Mouse (Mus musculus) skeletal muscle tissue, adult 2 months (tissue): ENCODE data around the gene Wnt11.

ENCODE experiments used
- DNase-seq: peaks from one replicate; pipeline ENCODE4 v3.0.0-alpha.2; 2012; ENCODE audit warnings: low read depth, low spot score

Gene Wnt11

GRCm38 (mm10) chr7:98828052-98828451 is 6.9 kb upstream of the Wnt11 start:
- DNase-seq: no peak

DNA sequence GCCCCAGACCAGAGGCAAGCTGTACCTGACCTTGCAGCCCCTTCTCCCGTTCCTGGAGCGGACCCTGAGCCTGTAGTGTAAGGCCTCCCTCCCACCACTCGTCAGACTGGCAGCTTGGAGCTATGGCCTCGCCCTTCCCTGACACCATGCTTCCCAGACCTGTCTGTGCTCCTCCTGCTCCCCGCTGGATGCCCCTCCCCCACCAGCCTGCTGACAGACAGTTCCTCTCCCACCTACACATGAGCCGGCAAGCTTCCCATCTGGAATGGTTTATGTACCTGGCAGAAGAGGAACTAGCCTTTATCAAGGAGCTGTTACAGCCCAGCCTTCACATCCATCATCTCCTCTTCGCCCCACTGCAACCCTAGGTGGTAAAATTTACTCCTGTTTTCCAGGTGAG is 6.0 kb upstream of the Wnt11 start:
- DNase-seq: no peak

- DNase-seq: no peak
Measured at GRCm38 (mm10) chr7:98831290-98831689, 3.6 kb upstream of the Wnt11 start.

GRCm38 (mm10) chr7:98835519-98836441 is 868 bp downstream of the Wnt11 start:
- DNase-seq: no peak

GRCm38 (mm10) chr7:98836646-98837045 is 1.7 kb downstream of the Wnt11 start:
- DNase-seq: peak; percentile 75

DNA sequence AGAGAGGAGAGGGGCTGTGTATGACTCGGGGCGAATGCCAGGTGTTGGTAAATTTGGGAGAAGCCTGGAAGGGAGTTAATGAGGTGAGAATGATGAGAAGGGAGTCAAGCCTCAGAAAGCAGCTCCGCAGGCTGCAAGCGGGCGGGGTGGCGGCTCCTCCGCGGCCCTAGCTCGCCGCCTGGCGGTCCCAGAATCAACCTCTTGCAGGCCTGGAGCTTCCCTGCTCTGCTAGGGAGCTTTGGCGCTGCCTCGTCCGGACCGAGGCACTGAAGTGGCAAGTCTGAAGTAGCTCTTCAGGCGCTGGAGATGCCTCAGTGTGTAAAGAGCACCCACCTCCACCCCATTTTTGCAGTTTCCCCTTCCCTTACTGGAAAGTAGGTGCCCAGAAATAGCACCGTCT is 3.0 kb downstream of the Wnt11 start:
- peak; percentile 72 for DNase-seq

DNA sequence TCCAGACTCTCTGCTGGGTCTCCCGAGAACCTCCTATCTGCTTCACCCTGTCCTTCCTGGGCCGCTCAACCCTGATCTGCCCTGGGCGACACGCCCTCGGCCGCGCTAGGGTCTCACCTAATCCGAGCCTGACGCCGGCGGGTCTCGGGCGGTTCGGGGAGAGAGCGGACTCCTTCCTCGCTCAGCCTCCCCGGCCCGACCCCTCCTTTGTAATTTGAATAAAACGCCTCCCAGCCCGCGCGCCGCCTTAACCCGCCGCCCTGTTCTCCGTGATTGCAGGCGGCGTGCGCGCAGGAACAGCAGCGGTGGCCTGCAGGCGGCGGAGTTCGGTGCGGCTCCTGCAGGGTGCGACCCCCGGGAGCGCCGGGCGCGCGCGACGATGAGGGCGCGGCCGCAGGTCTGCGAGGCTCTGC is 3.8 kb downstream of the Wnt11 start:
- no peak for DNase-seq

DNA sequence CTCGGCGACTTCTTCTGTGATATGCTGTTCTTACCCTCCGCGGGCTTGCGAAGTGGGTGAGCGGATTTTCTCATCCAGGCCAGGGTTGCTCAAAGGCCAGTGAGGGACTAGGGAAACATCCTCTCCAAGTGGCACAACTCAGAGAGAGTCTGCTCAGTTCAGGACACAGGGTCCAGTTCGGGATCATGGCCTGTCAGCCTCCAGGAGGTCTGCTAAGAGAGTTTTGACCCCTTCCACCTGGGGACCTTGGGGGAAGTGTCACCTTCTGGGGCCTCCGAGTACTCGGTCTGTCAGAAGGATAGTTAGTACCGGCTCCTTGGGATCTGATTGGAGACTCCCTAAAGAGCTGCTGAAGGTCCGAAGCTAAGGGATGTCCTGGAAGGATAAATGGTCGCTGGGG is 4.4 kb downstream of the Wnt11 start:
- no peak for DNase-seq

GRCm38 (mm10) chr7:98840771-98841170 is 5.9 kb downstream of the Wnt11 start:
- no peak for DNase-seq

DNA sequence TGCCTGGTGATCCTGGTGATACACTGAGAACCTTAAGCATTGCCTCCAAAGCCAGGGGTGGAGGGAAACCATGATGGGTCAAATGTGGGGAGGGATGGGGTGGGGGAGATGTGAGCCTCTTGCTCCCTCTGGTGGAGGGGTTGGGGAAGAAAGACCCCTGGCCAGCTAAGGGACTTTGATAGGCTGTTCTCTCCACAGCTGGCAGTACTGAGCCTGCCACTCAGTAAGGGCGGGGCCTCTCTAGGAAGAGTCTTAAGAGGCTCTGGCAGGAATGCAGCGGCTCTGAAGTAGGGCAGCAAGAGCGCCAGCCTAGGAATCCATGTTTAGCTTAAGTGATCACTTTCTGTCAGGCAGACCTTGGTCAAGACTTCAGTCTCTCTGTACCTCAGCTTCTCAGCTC is 6.9 kb downstream of the Wnt11 start:
- no peak for DNase-seq

GRCm38 (mm10) chr7:98842997-98843396 is 8.1 kb downstream of the Wnt11 start:
- DNase-seq: no peak

GRCm38 (mm10) chr7:98843649-98844048 is 8.7 kb downstream of the Wnt11 start:
- no peak for DNase-seq

- no peak for DNase-seq
Measured at GRCm38 (mm10) chr7:98848899-98849640, 14.2 kb downstream of the Wnt11 start.

GRCm38 (mm10) chr7:98850388-98850787 is 15.5 kb downstream of the Wnt11 start:
- no peak for DNase-seq

GRCm38 (mm10) chr7:98851220-98851619 is 16.3 kb downstream of the Wnt11 start:
- no peak for DNase-seq

- DNase-seq: peak; percentile 79
Measured at GRCm38 (mm10) chr7:98852950-98853650, 18.2 kb downstream of the Wnt11 start.

- peak; percentile 94 for DNase-seq
Measured at GRCm38 (mm10) chr7:98853806-98854205, 18.9 kb downstream of the Wnt11 start.

DNA sequence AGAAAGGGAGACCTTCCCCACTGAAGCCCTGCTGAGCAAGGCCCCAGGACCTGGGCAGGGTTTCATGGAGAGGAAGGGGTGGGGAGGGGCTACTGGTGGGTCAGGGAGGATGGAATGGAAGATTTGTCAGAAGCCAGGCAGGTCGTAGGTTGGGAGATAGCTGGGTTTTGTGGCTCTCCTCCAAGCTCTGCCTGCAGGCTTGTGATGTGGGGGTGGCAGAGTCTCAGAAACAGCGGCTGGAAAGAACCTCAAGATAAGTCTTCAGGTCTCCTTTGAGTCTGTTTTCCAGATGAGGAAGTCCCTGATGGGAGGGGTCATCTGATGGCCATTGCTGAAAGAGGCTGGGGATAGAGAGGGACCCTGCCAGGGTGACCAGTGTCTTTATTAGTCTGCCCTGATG is 20.5 kb downstream of the Wnt11 start:
- no peak for DNase-seq

GRCm38 (mm10) chr7:98856128-98856527 is 21.2 kb downstream of the Wnt11 start:
- no peak for DNase-seq

DNA sequence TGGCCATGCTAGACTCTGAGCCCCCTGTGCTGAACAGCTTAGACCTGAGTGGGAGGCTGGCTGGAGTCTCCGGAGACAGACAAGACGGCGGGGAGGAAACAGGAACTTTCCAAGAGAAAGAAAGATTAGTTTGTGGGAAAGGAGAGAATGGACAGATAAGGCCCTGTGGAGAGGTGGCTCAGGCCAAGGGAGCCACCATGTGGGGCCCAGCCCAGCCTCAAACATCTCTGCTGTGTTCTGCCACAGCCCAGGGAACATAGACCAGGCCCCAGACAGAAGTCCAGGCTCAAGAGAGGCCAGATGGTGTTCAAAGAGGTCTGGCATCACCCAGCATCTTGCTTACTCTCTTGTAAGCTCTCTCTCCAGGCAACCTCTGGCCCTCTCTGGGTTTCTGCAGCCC is 22.2 kb downstream of the Wnt11 start:
- no peak for DNase-seq

DNA sequence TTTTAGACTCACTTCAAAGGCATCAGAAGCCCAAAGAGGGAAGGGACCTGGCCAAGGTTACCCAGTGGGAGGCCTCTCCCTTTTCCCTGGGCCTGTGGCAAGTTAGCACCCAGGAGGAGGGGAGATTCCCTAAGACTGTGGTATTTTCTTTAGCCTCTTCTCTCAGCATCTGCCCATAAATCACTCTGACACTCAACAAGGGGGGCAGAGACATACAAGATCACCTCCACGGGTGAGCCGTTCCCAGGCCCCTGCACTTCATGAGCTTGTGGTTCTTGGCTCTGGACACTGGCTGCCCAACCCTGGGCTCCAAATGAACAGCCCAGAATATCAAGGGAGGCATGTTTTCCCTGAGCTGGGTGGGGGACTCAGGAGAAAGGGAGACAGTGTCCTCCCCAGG is 26.1 kb downstream of the Wnt11 start:
- peak; percentile 50 for DNase-seq

- no peak for DNase-seq
Measured at GRCm38 (mm10) chr7:98862994-98863393, 28.1 kb downstream of the Wnt11 start.
